Mouse (Mus musculus): ENCODE measurements at regions not wholly inside any gene's neighbourhood (a gene's known extent, or its start where the extent isn't known, plus 50 kb on each side); places are given as distances from the start of the nearest gene placed in this dataset.

DNA sequence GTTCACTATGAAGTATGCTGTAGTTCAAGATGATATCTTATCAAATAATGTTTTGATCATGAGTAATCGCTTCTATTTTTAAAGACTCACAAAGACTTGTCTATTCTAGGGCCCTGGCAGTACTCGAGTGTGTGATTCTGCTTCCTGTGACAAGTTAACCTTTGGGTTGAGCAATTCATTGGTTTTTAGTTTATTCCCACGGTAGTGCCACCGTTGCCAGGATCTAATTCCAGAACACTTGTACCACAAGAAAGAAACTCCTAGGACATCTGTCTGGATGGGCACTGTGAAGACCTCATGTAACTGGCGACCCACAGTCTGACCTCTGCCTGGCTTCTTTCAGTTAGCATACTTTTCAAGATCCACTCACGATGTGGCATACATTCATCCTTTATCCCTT, 134.7 kb upstream of the Mkln1 start:
- DNase-seq (ENCODE audit: low spot score), result no peak

DNA sequence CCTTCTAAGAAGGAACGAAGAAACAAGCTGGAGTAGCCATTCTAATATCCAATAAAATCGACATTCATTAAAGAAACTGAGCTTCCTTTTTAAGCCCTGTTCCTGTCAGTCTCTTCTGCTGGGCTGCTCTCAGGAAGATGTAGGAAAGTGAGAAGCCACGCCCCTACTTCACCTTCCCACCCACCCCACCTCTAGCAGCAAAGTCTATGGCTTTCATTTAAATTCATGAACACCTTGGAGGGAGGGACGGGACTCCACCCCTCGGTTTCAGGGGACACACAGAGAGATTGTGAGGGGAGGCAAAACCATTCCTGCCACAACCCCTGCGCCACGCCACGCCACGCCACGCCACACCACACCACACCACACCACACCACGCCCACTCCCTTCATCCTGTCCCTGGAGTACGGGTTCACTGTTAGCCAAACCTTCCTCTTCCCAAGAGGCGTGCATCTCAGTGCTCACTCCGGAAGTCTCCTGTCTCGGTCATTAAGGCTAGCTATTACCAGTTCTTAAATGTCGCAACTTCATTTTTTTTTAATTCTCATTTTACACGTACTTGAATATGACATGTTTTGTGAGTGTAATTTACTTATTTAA, 132.0 kb upstream of the Mkln1 start:
- no peak for DNase-seq (ENCODE audit: low spot score)

DNA sequence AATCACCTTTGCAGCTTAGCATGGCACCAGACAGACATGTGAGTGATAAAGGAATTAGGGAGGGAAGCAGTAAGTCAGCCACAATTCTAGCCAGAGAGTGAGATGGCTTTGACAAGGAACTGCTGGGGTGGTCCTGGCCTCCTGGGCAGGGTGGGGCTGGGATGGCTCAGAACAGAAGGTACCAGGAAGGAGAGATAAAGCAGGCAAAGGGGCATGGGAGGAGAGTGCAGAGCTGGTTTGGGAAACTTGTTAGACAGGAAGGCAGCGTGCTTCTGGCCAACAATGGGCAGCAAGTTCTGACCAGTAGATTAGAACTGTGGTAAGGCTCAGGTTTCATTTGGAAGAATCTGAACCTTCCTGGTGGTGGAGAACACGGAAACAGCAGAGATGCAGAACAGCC, 130.5 kb upstream of the Mkln1 start:
- DNase-seq (ENCODE audit: low spot score), result no peak

DNA sequence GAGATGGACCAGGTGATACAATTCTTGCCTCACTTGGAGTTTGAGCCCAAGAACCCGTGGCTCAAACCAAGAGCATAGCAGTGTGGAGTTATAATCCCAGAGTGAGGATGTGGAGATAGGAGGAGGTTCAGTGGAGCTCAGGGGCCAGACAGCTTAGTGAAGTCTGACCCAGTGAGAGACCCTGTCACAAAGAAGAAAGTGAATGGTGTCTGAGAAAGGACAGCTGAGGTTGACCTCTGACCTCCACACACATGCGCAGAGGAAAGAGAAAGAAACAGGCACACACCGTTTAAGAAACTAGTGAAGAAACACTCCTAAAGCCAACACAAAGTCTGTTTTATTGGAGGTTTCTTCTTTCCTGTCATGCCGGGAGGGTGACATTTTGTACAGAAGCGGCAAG, 124.7 kb upstream of the Mkln1 start:
- no peak for DNase-seq (ENCODE audit: low spot score)

DNA sequence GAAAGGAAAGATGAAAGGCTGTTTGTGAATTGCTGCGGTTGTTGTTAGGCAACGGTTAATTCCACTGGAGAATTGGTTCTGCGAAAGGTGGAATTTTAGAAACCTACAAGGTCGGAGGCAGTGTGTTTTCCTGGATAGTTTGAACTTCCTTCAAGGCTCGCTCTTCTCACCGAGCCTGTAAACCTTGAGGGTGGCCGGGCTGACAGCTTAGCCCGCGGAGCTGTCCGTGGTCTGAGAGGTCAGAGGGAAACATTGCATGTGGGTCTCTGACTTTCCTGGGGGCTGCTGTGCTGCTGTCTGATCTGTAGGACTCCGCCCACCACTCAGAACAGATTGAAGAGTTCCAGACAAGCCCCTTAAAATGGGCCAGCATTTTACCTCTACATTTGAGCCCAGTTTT, 124.3 kb upstream of the Mkln1 start:
- DNase-seq (ENCODE audit: low spot score), result no peak

DNA sequence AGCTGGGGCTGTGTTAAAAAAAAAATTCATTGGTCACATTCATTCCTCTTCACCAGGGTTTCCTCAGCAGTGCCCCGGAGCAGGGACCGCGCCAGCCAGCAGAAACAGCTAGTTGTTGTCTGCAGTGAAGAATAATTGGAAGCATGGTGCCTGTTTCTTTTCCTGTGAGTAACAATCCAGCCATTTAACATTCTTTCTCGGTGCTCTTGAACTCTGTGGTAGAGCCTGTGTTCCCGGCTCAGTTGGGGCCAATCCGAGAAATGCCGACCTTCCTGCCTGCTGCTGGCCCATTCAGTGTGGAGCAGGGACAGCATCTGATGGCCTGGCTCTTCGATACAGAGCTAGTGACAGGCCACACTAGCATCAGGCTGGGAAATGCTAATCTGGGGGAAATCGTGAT, 120.7 kb upstream of the Mkln1 start:
- peak; percentile 41 for DNase-seq (ENCODE audit: low spot score)

DNA sequence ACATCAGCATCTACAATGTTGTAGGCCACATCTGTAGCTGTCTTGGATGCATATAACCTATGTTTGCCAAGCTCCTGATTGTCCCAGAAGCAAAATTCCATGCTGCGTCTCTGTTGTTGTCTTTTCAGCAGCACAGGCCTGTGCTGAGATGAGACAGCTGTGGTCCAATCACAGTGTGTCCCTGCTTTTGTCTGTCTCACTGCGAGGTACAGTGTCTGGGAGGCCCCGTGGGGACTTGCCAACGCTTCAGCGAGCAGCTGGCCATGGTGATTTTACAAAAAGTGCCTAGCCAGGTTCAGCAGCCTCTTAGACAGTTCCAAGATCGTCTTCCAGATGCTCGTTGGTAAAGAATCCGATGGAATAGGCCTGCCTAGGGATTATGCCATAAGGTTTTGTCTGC, 114.6 kb upstream of the Mkln1 start:
- DNase-seq (ENCODE audit: low spot score), result no peak

DNA sequence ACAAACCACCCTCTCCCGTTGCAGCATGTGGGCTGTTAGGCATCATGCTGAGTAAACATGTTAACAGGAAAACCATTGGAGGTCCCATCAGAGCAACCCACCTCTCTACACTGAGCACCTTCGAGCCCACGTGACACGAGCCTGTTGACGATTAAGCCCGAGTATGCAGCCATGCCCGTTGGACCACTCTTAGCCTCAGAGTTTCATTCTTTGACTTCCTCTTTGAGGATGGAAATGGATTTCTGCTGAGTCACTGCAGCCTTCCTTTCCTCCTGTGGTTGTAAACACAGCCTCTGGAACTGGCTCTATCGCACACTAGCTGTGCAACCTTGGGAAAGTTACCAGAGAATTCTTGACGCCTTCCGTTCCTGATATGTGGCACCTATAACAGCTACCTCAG, 114.1 kb upstream of the Mkln1 start:
- no peak for DNase-seq (ENCODE audit: low spot score)

DNA sequence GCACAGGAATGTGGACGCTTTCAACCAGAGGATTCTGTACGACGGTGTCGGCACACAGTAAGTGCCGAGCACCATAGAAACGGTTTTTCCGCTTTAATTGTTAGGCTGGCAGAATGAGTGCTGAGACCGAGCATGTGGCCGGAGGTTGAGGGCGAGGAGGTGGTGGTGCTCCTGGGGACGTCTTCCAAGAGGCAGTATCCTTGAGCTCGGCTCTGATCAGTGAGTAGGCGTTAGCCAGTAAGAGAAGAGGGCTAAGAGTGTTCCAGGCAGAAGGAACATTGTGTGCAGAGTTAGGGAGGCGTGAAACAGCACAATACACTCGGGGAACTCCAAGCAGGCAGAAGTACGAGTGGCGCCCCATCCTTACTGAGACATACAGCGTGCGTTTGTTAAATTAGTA, 113.5 kb upstream of the Mkln1 start:
- peak; percentile 79 for DNase-seq (ENCODE audit: low spot score)

DNA sequence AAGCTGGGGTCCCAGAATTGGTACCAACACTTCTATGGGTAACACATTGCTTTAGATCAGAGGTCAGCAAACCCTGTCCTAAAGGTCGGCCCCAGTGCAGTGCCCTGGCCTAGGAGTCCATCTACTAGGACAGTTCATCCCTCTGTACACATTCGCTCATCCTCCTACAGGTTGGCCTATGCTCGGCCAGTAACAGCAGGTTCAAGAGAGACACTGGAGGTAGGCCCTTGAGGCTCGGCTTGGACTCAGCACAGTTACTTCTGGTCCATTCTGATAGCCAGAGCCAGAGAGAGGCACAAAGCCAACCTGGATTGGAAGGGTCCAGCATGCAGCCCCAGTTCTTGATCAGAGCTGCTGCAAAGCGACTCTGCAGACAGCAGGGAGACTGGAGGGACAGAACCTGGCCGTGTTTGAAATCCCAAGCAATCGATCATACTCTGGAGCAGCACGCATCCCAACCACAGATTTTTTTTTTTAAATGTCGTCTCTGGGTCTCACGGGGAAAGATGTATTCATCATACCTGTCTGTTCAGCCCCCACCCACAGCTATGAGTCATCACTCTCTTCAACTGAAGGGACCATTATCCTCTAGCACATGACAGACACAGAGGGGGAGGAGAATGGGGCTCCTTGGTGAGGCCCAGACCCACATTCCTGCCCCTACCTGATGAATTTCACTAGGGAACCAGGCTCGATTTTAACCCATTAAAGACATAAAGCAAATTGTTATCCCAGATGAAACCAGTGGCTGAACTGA, 112.4 kb upstream of the Mkln1 start:
- DNase-seq (ENCODE audit: low spot score), result no peak

DNA sequence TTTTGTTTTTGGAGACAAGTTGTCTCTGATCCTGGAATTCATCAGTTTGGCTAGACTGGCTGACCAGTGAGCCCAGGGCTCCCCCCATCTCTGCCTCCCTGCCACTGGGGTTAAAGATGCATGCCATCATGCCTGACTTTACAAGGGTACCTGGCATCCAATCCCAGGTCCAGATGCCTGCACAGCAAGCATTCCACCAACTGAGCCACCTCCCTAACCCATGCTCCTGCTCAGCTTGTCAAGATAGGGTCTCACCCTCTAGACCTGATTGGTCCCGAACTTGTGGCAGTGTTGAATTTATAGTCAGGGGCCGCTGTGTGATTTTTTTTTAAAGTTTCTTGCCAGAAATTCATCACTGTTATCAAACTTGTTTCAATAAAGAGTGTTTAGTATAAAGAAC, 111.4 kb upstream of the Mkln1 start:
- DNase-seq (ENCODE audit: low spot score), result no peak

DNA sequence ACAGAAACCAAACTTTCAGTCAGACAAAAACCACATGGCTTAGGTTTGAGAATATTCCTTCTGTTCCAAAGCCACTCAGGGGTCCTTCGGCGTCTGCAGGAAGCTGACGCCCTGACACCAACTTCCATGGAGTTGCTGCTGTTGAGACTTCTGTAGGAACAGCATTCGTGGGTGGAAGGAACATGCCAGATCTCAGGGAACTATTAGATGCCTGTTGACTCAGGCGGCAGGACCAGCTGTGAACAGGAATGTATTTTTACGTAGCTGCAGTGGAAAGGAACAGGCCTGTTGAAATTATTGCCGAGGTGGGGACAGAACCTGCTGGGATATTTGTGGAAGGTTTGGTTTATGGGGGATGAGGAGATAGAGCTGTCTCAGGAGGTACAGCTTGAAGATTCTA, 110.8 kb upstream of the Mkln1 start:
- DNase-seq (ENCODE audit: low spot score), result peak; percentile 41

DNA sequence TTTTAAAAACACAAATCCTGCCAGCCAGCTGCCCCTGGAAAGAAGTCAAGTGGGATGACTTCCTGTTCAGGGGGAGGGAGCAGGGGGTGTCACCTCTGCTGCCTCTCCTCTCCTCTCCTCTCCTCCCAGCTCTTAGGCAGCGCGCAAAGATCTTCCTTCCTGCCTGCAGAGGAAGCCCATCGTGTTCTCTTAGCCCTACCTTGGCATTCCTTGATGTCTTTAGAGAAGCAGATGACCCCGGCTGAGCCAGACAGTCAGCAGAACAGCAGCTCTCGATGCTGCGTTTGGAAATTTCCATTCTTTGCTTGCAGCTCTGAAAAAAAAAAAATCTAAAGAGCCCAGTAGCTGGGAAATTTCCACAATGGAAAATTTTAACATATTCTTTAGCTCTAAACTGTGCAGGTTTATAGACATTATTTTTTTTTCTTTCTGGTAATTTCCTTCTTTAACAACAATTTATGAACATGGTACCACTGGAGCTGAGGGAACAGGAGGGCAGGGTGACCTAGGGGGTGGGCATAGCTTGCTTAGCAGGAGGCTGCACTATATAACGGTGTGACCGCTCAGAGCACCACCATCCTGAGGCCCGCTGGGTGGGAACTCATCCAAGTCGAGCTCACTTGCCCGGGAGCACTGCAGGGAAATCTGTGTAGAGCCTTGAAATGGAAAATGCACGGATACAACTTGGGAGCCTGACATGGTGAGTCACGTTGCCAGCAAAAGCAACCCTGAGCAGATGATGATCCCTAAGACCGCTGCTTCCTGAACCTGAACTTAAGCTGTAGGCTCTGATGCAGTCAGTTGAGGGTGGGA, 109.9 kb upstream of the Mkln1 start:
- peak; percentile 71 for DNase-seq (ENCODE audit: low spot score)

DNA sequence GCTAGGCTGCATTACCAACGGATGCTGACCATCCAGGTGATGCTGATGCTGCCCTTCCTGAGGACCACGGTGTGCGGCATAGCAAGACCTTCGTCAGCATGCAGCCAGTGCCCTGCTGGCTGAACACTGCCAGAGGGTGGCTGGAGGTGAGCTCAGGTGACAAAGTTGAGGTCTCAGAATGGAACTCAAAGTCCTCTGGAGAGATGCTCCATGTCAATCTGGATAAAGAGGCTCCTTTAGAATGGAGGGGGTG, 109.4 kb upstream of the Mkln1 start:
- no peak for DNase-seq (ENCODE audit: low spot score)

DNA sequence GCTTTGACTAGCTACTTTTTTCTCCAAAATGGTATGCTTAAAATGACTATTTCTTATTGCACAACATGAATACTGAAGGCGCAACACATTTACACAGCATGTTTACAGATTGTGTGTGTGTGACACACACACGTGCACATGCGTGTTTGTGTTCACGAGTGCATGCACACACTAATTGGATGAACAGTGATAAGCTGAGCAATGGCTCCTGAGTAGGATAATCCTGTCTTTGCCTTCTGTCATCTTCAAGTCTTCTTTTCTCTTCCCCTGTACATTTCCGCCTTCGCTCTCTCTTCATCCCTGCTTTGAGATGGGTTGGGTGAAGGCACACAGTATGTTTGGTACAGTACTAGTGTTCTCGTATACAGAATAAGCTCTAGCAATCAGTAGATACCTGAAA, 106.5 kb upstream of the Mkln1 start:
- DNase-seq (ENCODE audit: low spot score), result no peak

DNA sequence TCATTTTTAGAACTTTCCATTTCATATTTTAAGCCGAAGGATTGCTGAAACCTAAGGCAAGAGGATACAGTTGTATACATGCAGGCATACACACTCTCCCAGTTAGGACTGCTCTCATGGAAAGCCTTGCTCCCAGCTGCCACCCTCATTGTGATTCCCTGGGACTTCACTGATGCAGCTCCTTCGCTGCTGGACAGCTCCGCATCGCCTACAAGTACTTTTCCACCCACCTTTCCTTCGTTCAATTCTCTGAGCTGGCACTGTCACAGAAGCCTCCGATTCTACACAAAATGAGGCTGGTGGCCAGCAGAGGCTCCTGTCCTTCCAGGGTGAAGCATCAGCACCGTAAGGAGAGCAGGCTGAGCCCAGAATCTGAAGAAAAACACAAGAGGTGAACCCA, 105.5 kb upstream of the Mkln1 start:
- no peak for DNase-seq (ENCODE audit: low spot score)

DNA sequence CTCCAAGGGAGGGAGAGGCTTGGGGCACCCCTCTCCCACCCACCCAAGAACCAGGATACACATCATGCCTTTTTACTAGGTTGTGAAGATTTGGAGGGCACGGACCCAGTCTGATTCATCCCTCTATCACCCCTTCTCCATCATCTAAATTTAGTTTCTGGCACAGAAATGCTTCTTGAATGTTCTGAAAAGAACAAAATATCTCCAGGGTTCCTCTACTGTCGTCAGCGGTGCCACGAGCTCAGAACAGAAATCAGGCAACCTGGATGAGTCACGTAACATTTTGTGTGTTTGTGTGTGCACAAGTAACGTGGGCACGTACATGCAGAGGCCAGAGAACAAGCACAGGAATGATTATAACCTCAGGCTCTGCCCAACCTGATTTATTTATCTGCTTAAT, 99.1 kb upstream of the Mkln1 start:
- no peak for DNase-seq (ENCODE audit: low spot score)

DNA sequence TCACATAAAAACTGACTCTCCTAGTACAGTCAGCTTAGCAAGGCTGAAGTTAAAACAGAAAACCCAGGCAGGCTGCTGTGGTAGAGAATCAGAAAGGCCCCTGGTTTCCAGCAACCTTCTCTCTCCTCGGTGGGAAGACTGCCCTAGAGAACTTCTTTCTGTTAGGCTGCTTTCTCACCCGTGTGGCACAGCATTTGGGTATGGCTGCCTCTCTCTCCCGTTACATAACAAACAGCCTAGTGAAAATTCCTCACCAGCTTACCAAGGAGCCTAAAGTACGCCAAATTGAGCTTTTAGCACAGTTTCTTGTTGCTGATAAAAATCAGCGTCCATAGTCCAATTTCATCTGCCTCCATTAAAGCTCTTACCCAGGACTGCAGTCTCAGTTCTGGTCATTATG, 92.8 kb upstream of the Mkln1 start:
- DNase-seq (ENCODE audit: low spot score), result no peak

DNA sequence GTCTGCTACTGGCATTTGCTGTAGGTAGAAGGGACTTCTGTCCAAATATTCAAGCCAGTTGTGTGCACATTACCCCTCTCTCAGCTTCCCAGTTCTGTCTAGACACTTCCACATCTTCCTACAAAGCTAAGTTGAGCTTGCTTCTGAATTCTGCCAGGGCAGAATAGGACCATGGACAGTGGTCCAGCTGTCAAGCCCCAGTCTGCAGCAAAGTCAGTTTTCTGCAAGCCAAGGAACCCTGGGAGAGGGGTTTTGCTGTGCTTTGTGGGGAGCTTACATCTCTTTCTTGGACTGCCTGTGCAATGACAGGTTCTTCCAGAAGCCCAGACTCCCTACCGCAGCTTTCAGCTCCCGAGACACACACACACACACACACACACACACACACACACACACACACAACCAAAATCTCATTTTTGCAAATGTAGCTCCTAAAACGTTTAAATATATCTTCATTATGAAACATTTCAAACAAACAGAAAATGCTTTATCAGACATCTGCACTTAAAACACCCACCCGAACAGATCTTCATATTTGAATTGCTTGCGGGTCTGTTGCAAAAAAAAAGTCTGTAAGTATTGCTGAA, 91.4 kb upstream of the Mkln1 start:
- DNase-seq (ENCODE audit: low spot score), result no peak

DNA sequence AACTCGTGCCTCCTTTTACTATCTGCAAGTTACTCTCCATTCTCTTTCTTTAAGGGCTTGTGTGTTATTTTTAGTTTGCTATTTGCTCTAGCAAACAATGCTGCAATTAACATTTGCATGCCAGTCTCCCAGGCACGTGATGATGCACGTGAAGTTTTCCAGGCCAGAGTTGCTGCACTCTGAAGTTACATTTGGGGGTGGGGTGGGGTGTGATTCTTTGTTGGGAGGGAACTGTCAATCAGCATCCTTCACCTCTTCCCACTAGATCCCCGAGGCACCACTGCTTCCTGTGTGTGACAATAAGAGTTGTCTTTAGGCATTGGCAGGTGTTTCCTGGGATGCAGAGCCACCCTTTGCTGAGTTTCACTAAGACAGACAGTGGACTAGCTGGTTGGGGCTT, 90.6 kb upstream of the Mkln1 start:
- no peak for DNase-seq (ENCODE audit: low spot score)

DNA sequence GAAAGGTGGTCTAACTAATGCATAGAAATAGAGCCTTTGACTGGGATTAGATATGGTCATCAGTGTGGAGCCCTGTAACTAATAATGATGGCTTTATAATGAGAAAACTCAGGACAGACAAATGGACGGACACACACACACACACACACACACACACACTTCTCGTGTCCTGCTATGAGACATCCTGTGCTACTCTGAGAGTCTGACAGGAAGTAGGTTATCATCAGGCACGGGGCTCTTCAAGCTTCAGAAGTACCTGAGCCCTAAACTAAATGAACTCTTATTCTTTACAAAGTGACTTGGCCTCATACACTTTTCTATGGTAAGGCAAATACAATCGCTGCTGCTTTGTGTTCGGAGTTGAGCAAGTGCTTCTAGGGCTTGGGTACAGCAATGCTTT, 87.9 kb upstream of the Mkln1 start:
- no peak for DNase-seq (ENCODE audit: low spot score)

DNA sequence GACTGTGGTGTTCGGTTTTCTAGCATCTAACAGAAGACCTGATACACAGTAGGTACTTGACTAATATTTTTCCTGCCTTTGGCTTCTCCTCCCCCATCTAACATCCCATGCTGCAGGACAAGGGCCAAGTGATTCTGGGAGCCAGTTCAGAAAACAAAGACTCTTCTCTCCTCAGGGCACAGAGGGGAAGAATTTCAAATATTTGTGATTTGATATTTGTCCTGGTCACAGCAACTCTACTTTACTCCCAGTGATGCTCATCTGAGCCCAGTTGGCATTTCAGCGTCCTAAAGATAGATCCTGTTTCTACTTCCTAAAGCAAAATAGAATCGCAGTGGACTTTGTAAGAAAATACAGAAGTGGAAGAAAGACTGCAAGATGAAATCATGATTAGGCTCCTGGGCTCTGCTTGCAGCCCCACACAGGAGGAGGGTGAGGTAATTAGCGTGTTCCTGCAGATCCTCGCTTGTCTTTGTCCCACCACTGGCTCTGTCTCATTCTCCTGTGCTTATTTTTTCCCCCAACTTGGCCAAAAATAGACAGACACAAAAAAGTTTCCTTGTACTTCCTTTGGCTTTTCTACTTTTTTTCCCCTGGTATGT, 84.6 kb upstream of the Mkln1 start:
- DNase-seq (ENCODE audit: low spot score), result no peak

DNA sequence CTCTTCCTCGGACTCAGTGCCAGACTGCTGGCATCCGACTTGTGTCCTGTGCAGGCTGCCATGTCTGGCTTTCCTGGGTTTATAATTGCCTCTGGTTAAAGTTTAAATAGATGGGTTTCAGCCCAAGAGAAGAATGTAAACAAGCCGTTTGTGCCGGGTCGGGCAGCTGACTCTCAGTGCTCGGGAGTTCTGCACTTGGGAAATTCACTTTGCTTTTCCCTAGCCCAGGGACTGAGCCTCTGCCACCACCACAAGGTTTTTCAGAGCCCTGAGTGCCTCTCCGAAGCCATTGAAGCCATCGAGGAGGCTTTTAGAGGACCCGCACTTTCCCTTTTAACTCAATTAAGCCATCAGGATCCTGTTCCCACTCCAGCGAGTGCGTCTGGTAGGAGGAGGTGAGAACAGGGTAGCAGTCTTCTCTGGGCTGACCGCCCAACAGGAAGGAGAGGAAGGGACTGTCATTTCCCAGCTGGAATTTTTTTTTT, 80.8 kb upstream of the Mkln1 start:
- DNase-seq (ENCODE audit: low spot score), result no peak

Measured in layer of hippocampus, adult 11-12 months (tissue).